In the genomic region with DNA sequence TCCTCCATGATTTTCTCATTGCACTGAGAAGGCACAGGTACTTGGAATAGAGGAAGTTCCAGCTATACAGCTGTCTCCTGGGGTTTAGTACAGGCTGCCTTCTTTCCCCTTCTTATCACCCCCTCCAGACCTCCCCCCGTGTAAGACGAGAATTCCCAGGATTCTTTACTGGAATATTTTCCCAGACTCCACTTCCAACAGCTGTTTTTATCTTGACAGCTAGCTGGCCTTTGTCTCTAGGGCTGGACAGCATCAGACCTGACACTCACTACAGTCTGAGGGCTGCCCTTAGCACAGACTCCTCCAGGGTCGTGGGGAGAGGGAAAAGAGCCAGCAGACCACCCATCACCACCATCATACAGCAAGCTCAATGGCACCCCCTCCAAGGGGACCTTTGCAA, we compare ENCODE assay signal across 16 mouse cellular contexts. TPM values are rescaled to one million over a fixed set of nuclear protein-coding genes. Genes with fewer than 3 reads are reported as not detected.
DNase-seq lines count a peak whose midpoint lies in the region; ATAC-seq and TF ChIP-seq lines count a peak whose summit lies in the region.
"Had no signal": no experiment of that assay in that cellular context is flagged by ENCODE, and none has a peak within 500 bp of the region (broad histone marks: within the 10 kb centered on the region; RNA-seq: fewer than 3 reads in every experiment).

No protein-coding gene starts in this region.

- H3K4me3 ChIP-seq in kidney, postnatal 0 days (replicated peaks; ENCODE audit: low read depth, low read length), result no peak overlapping the region
- H3K4me3 ChIP-seq: hindbrain, embryonic 13.5 days; neural tube, embryonic 15.5 days had no signal

- TF ChIP-seq CTCF in kidney, postnatal 0 days (IDR thresholded peaks at IDR 0.05; ENCODE audit: low read depth), result no peak

- no peak overlapping the region for H3K27ac ChIP-seq in kidney, postnatal 0 days
- H3K27ac ChIP-seq: hindbrain, embryonic 13.5 days; neural tube, embryonic 15.5 days had no signal

- intact Hi-C loops in heart, postnatal 36 days (cut with DNase I), result no loop called here

- H3K9me3 ChIP-seq in kidney, postnatal 0 days (replicated peaks; ENCODE audit: low read length), result no peaks in the 10 kb centered on the region
- H3K9me3 ChIP-seq: G1E; hindbrain, embryonic 13.5 days; neural tube, embryonic 15.5 days had no signal

- no peaks in the 10 kb centered on the region for H3K27me3 ChIP-seq in kidney, postnatal 0 days (ENCODE audit: insufficient read depth, low read length)
- H3K27me3 ChIP-seq: hindbrain, embryonic 13.5 days had no signal

- H3K4me1 ChIP-seq in kidney, postnatal 0 days (replicated peaks; ENCODE audit: insufficient read depth, low read length), result 0 out of 2 replicates have a peak, but pooled peaks cover 6% of the 10 kb centered on the region

- H3K9ac ChIP-seq in kidney, postnatal 0 days (ENCODE audit: low read depth, low read length), result no peak overlapping the region
- H3K9ac ChIP-seq: hindbrain, embryonic 13.5 days; neural tube, embryonic 15.5 days had no signal

- 32% methylated on average over 3 of the region's 3 CpGs for WGBS in kidney, postnatal 0 days

- H3K36me3 ChIP-seq in kidney, postnatal 0 days (ENCODE audit: insufficient read depth, low read length), result no peaks in the 10 kb centered on the region
- H3K36me3 ChIP-seq: G1E; hindbrain, embryonic 13.5 days; neural tube, embryonic 15.5 days had no signal

- ATAC-seq in kidney, postnatal 0 days (replicated peaks; ENCODE audit: low FRiP score, low read depth), result no peak

- peak; percentile 39 for DNase-seq in kidney, postnatal 0 days (ENCODE audit: low spot score)
- DNase-seq in kidney, adult 11 months, result no peak
- DNase-seq in embryo, embryonic 11 days, result peak; percentile 48
- DNase-seq in heart, adult 9 months (ENCODE audit: low spot score in 2 of 2), result peak; percentile 44 to 63
- peak; percentile 19 to 39 for DNase-seq in heart, postnatal 36 days
- no peak for DNase-seq in retina, postnatal 1 day
- DNase-seq in kidney, postnatal 36 days, result no peak
- DNase-seq in right cerebral cortex, postnatal 25 days, result no peak
- DNase-seq: adrenal gland, postnatal 25 days; thymus, postnatal 25 days had no signal

- H3K4me2 ChIP-seq in kidney, postnatal 0 days (ENCODE audit: low read length), result no peak overlapping the region
- H3K4me2 ChIP-seq: hindbrain, embryonic 13.5 days; neural tube, embryonic 15.5 days had no signal

RNA-seq across cellular contexts. Expression of gene Mis18a, which starts 20.9 kb away (rescaled TPM):
- 41.4 and 44.5 TPM in 2 replicates for polyA plus RNA-seq in kidney, postnatal 0 days (2015; fragmentation: Nextera tagmentation; extraction: Ambion mirVana)
- 1 to 10 TPM; 2.7 to 4.8 TPM for total RNA-seq in heart, postnatal 36 days (2021)

RNA-seq across cellular contexts. Expression of gene Mrap, which starts 31.7 kb away (rescaled TPM):
- polyA plus RNA-seq in kidney, postnatal 0 days (2015; fragmentation: Nextera tagmentation; extraction: Ambion mirVana), result 0.14 TPM in 1 of 2 replicates, not detected in the other
- total RNA-seq in heart, postnatal 36 days (2021), result 10 to 100 TPM; 14.2 to 14.7 TPM
- total RNA-seq: common myeloid progenitor, adult 5-6 weeks; monocyte, adult 5-6 weeks had no signal
- polyA plus RNA-seq: C2C12; G1E; hindbrain, embryonic 13.5 days had no signal

Comparison
In these comparisons a context has a peak if more than half of its experiments do, and no peak if none do; other contexts are left out.
1. DNase-seq: peak in kidney, postnatal 0 days (single experiment), embryo, embryonic 11 days (single experiment), heart, adult 9 months (2 of 2) and heart, postnatal 36 days (2 of 2); none in kidney, adult 11 months (single experiment), retina, postnatal 1 day (single experiment), kidney, postnatal 36 days (0 of 2) and right cerebral cortex, postnatal 25 days (single experiment).